Mouse (Mus musculus): ENCODE results near the gene Olfr1513. TPM values are rescaled to one million over a fixed set of nuclear protein-coding genes. Genes with fewer than 3 reads are reported as not detected.
"Not testable (repeated sequence)": the region's sequence is repeated elsewhere in the genome, so short reads cannot be mapped to it uniquely, and the experiment has no call there.

The Olfr1513 gene
- not detected in 2 replicates for polyA plus RNA-seq (2015; fragmentation: Nextera tagmentation; extraction: Ambion mirVana)

DNA sequence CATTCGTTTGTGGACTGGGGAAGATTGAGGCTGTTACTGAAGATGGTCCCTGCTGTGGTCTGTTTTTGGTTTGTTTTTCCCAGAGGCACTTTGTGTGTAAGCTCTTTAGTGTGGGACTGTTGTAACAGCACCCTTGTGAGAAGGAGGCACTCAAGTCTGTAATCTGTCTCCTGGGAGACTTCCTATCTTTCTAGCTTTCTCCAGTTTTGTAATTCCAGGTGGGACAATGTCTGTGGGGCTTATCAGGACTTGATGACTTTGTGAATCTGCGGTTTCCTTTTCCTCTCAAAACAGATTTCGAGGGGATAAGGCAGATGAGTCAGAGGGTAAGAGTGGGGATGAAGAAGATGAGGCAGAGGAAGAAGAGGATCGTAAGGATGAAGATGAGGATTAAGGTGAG, at the start of gene Olfr1513:
Gene Olfr1513 (minus strand): TSS at position 101 of the 400 bp plus-strand sequence.
- Histone ChIP-seq H3K9ac (ENCODE audit: low read depth, low read length) (no peak within 1 kb of the TSS), H3K4me1 (ENCODE audit: control insufficient read depth, insufficient read depth, low read depth, low read length) (no peaks in the 10 kb centered on the region), H3K27me3 (replicated peaks; ENCODE audit: control insufficient read depth, insufficient read depth, low read length) (no peaks in the 10 kb centered on the region), H3K27ac (ENCODE audit: low read depth, low read length) (no peak within 1 kb of the TSS), H3K4me3 (ENCODE audit: low read length) (no peak within 1 kb of the TSS), H3K36me3 (ENCODE audit: control insufficient read depth, insufficient read depth, low read length) (no peaks in the 10 kb centered on the region), H3K4me2 (ENCODE audit: low read length) (no peak within 1 kb of the TSS), H3K9me3 (ENCODE audit: control insufficient read depth, low read length) (no peaks in the 10 kb centered on the region)
- ATAC-seq, result no peak
- 82% methylated on average over 4 of the region's 4 CpGs for WGBS

DNA sequence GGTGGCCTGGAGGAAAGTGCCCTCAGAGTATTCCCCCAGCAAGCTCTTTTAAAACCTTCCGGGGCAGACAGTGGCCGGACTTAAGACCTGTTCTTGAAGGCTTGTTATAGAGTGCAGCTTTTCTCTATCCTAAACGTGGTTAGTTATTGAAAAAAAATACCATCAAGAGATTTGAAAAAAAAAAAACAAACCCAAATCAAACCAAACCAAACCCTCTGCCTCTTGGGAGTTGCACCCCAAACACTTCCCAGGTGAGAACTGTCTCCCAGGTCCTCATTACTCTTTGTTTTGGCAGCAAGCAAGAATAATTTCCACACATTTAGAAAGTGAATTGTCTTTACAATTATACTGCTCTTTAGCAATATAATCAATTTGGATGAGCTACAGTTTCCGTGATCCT, 41.1 kb upstream of the Olfr1513 start, which contains the start of gene Olfr1511:
Gene Olfr1511 (minus strand): TSS at position 101 of the 400 bp plus-strand sequence.
- Histone ChIP-seq H3K36me3 (ENCODE audit: control insufficient read depth, insufficient read depth, low read length) (no peaks in the 10 kb centered on the region), H3K4me2 (ENCODE audit: low read length) (no peak within 1 kb of the TSS)

DNA sequence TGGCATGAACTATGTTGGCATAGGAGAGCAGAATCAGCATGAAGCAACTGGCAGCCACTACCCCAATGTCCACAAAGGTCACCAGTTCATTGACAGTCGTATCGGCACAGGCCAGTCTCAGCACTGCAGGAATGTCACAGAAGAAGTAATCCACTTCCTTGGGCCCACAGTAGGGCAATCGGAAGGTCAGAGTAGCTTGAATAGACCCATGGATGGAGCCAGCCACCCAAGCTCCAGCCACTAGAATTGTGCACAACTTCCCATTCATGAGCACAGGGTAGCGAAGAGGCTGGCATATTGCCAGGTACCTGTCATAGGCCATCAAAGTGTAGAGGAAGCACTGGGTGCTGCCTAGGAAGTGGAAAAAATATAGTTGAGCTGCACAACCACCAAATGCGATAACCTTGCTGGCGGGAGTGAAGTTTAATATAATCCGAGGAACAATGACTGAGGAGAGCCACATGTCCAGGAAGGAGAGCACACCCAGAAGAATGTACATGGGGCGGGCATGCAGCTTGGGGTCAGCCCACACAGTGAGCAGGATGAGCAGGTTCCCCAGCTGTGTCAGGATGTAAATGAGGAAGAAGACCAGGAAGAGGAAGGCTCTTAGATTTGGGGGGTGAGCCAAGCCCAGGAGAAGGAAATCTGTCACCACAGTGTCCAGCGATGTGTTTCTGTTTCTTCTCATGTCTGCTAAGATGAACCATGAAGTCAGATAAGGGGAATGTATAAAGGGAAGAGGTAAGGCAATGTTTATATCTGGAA, 34.1 kb upstream of the Olfr1513 start:
- H3K27ac ChIP-seq (ENCODE audit: low read depth, low read length); H3K4me2 ChIP-seq (ENCODE audit: low read length); H3K4me1 ChIP-seq (ENCODE audit: control insufficient read depth, insufficient read depth, low read depth, low read length); ATAC-seq; H3K4me3 ChIP-seq (ENCODE audit: low read length); H3K9me3 ChIP-seq (ENCODE audit: control insufficient read depth, low read length); H3K9ac ChIP-seq (ENCODE audit: low read depth, low read length); H3K36me3 ChIP-seq (ENCODE audit: control insufficient read depth, insufficient read depth, low read length); H3K27me3 ChIP-seq (replicated peaks; ENCODE audit: control insufficient read depth, insufficient read depth, low read length): not testable (repeated sequence)
- 85% methylated on average over 8 of the region's 9 CpGs for WGBS

More for the DNA sequence above, 41.1 kb upstream of the Olfr1513 start, which contains the start of gene Olfr1511:
- H3K4me3 ChIP-seq (ENCODE audit: low read length), result no peak within 1 kb of the TSS
- no peak within 1 kb of the TSS for H3K27ac ChIP-seq (ENCODE audit: low read depth, low read length)
- no peak within 1 kb of the TSS for H3K9ac ChIP-seq (ENCODE audit: low read depth, low read length)
- H3K27me3 ChIP-seq (replicated peaks; ENCODE audit: control insufficient read depth, insufficient read depth, low read length), result no peaks in the 10 kb centered on the region
- 85% methylated on average over 4 of the region's 4 CpGs for WGBS
- no peaks in the 10 kb centered on the region for H3K4me1 ChIP-seq (ENCODE audit: control insufficient read depth, insufficient read depth, low read depth, low read length)
- ATAC-seq, result no peak
- no peaks in the 10 kb centered on the region for H3K9me3 ChIP-seq (ENCODE audit: control insufficient read depth, low read length)

DNA sequence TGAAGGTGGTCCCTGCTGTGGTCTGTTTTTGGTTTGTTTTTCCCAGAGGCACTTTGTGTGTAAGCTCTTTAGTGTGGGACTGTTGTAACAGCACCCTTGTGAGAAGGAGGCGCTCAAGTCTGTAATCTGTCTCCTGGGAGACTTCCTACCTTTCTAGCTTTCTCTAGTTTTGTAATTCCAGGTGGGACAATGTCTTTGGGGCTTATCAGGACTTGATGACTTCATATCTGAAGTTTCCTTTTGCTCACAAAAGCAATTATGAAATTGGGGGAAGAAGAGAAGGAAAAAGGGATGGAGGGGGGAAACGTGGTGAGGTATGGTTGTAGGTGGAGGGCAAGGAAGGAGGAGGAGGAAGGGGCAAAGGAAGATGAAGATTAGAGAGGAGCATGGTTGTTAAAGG, 22.9 kb upstream of the Olfr1513 start, which contains the start of gene Olfr1512:
Gene Olfr1512 (minus strand): TSS at position 101 of the 400 bp plus-strand sequence.
- H3K36me3 ChIP-seq (ENCODE audit: control insufficient read depth, insufficient read depth, low read length), result no peaks in the 10 kb centered on the region
- no peak for ATAC-seq
- WGBS, result 78% methylated on average over 2 of the region's 2 CpGs

DNA sequence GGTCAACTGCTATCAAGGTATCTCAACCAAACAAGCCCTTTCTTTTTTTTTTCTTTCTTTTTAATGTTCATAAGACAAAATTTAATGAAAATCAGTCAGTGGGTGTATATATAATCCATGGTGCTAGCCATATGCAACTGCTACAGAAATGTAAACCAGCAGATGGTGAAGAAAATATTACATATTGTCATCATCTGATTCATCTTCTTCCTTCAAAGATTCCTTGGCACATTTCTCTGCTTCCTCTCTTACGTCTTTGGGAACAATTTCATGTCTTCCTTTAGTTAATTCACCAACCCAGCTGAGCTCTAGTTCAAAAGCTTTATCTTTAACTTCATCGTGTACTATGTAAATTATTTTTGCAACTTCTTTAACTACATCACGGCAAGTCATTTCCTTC, 12.5 kb upstream of the Olfr1513 start:
- Histone ChIP-seq H3K4me2 (ENCODE audit: low read length) (no peak overlapping the region), H3K9ac (ENCODE audit: low read depth, low read length) (no peak overlapping the region), H3K4me3 (ENCODE audit: low read length) (no peak overlapping the region), H3K36me3 (ENCODE audit: control insufficient read depth, insufficient read depth, low read length) (no peaks in the 10 kb centered on the region), H3K9me3 (ENCODE audit: control insufficient read depth, low read length) (no peaks in the 10 kb centered on the region), H3K27ac (ENCODE audit: low read depth, low read length) (no peak overlapping the region), H3K4me1 (ENCODE audit: control insufficient read depth, insufficient read depth, low read depth, low read length) (no peaks in the 10 kb centered on the region), H3K27me3 (replicated peaks; ENCODE audit: control insufficient read depth, insufficient read depth, low read length) (no peaks in the 10 kb centered on the region)
- no peak for ATAC-seq
- 90% methylated on average over 3 of the region's 3 CpGs for WGBS

More for the DNA sequence above, 22.9 kb upstream of the Olfr1513 start, which contains the start of gene Olfr1512:
- Histone ChIP-seq H3K4me3 (ENCODE audit: low read length) (no peak within 1 kb of the TSS), H3K27me3 (replicated peaks; ENCODE audit: control insufficient read depth, insufficient read depth, low read length) (no peaks in the 10 kb centered on the region), H3K27ac (ENCODE audit: low read depth, low read length) (no peak within 1 kb of the TSS), H3K9me3 (ENCODE audit: control insufficient read depth, low read length) (no peaks in the 10 kb centered on the region), H3K4me1 (ENCODE audit: control insufficient read depth, insufficient read depth, low read depth, low read length) (no peaks in the 10 kb centered on the region), H3K9ac (ENCODE audit: low read depth, low read length) (no peak within 1 kb of the TSS), H3K4me2 (ENCODE audit: low read length) (no peak within 1 kb of the TSS)

DNA sequence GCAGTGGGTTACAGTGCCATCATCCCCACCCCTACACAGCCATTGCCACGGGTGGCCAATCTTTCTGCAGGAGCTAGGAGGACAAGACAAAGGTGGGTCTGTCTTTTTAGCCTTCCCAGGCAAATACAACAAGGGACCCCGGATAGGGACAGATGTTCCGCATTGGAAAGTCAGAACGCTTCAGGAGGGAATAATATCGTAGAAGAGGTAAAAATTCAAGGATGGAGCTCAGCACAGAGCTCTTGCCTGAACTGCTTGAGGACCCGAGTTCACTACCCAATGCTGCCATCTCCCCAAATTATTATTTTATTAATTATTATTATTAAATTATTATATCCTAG, 16.7 kb downstream of the Olfr1513 start:
- WGBS, result 73% methylated on average over 6 of the region's 6 CpGs
- peak overlapping the region; percentile 63 for H3K9ac ChIP-seq (ENCODE audit: low read depth, low read length)
- no peak for ATAC-seq

DNA sequence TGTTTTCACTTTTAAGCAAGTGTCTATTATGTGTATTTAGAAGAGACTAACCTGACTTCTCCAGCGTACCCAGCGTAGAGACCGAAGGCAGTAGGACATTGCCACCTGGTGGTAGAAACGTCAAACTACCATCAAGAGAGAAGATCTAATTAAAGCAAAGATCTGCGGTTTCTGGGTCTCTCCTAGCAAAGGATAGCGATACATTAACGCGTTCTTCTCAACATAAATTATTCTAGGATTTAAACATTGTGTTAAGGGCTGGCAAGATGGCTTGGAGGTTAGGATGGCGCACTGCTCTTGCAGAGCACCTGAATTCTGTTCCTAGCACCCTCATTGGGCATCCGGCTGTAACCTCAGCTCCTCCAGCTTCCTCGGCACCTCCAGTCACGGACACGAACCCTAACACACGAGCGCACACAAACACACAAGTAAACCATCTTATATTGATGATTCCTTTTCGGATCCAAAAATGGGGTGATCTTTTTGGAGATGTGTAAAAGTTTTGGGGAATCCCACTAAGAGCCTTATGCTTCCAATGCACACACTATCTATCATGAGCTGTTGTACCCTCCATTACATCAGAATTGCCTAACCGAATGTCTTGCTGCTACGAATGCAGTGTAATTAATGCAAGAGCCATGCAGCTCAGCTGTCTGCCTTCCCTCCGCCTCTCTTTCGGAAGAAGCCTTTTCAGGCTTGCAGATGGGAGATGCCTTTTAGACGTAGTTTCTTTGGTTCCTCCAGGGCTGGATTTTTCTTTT, 17.3 kb downstream of the Olfr1513 start:
- peak; percentile 85 for ATAC-seq
- H3K9ac ChIP-seq (ENCODE audit: low read depth, low read length), result peak overlapping the region; percentile 63
- 29% methylated on average over 21 of the region's 21 CpGs for WGBS

More for the DNA sequence above, 16.7 kb downstream of the Olfr1513 start:
- no peaks in the 10 kb centered on the region for H3K36me3 ChIP-seq (ENCODE audit: control insufficient read depth, insufficient read depth, low read length)
- no peaks in the 10 kb centered on the region; the same call in 1 of the 2 replicates for H3K4me1 ChIP-seq (ENCODE audit: control insufficient read depth, insufficient read depth, low read depth, low read length)
- no peaks in the 10 kb centered on the region for H3K27me3 ChIP-seq (replicated peaks; ENCODE audit: control insufficient read depth, insufficient read depth, low read length)
- H3K4me2 ChIP-seq (ENCODE audit: low read length), result peak overlapping the region; percentile 61
- peak overlapping the region; percentile 52 for H3K27ac ChIP-seq (ENCODE audit: low read depth, low read length)
- peak overlapping the region; percentile 37 for H3K4me3 ChIP-seq (ENCODE audit: low read length)
- H3K9me3 ChIP-seq (ENCODE audit: control insufficient read depth, low read length), result no peaks in the 10 kb centered on the region; the same call in 1 of the 2 replicates

DNA sequence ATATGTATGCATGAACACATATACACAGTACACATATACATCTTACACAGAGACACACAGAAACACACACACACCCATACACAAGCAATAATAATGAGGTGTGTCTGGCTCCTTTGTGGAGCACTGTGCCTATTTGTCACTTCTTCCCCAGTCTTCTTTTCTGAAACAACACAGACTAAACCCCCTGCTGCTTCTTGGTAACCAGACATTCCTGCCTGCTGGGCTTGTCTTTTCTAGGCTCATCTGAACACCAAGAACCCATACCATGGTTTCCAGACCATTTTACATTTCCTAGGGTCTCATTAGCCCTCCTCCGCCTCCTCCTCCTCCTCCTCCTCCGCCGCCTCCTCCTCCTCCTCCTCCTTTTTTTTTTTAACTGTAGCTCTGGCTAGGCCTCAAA, 24.0 kb downstream of the Olfr1513 start:
- H3K9me3 ChIP-seq (ENCODE audit: control insufficient read depth, low read length), result no peaks in the 10 kb centered on the region
- WGBS, result 5% methylated on average over 3 of the region's 3 CpGs
- H3K4me2 ChIP-seq (ENCODE audit: low read length), result no peak overlapping the region
- H3K9ac ChIP-seq (ENCODE audit: low read depth, low read length), result no peak overlapping the region
- no peaks in the 10 kb centered on the region for H3K27me3 ChIP-seq (replicated peaks; ENCODE audit: control insufficient read depth, insufficient read depth, low read length)
- peaks cover 6% of the 10 kb centered on the region for H3K4me1 ChIP-seq (ENCODE audit: control insufficient read depth, insufficient read depth, low read depth, low read length)
- H3K36me3 ChIP-seq (ENCODE audit: control insufficient read depth, insufficient read depth, low read length), result no peaks in the 10 kb centered on the region
- H3K4me3 ChIP-seq (ENCODE audit: low read length), result no peak overlapping the region
- no peak for ATAC-seq
- H3K27ac ChIP-seq (ENCODE audit: low read depth, low read length), result no peak overlapping the region

More for the DNA sequence above, 17.3 kb downstream of the Olfr1513 start:
- H3K4me3 ChIP-seq (ENCODE audit: low read length), result peak overlapping the region; percentile 37
- H3K4me1 ChIP-seq (ENCODE audit: control insufficient read depth, insufficient read depth, low read depth, low read length), result no peaks in the 10 kb centered on the region; the same call in 1 of the 2 replicates
- H3K4me2 ChIP-seq (ENCODE audit: low read length), result peak overlapping the region; percentile 61
- H3K36me3 ChIP-seq (ENCODE audit: control insufficient read depth, insufficient read depth, low read length), result no peaks in the 10 kb centered on the region
- H3K27ac ChIP-seq (ENCODE audit: low read depth, low read length), result peak overlapping the region; percentile 55
- no peaks in the 10 kb centered on the region for H3K9me3 ChIP-seq (ENCODE audit: control insufficient read depth, low read length)
- H3K27me3 ChIP-seq (replicated peaks; ENCODE audit: control insufficient read depth, insufficient read depth, low read length), result no peaks in the 10 kb centered on the region

Data from hindbrain, embryonic 16.5 days (tissue).